Mouse (Mus musculus) 3134 (cell line): ENCODE data around the gene Slc13a4.

Source experiments
- DNase-seq: peaks from one replicate; pipeline ENCODE4 v3.0.0-alpha.2; 2011; ENCODE audit warnings: low spot score; ENCODE audit not compliant: insufficient read length; ENCODE audit errors: extremely low read depth

Slc13a4 gene

GRCm38 (mm10) chr6:35258922-35259321, 49.0 kb downstream of the Slc13a4 start:
- no peak for DNase-seq

GRCm38 (mm10) chr6:35257626-35258190, 50.2 kb downstream of the Slc13a4 start:
- no peak for DNase-seq

- DNase-seq = peak; percentile 54
Measured at GRCm38 (mm10) chr6:35256691-35257090, 51.2 kb downstream of the Slc13a4 start.

GRCm38 (mm10) chr6:35255017-35255416, 52.9 kb downstream of the Slc13a4 start:
- no peak for DNase-seq

- no peak for DNase-seq
Measured at GRCm38 (mm10) chr6:35254136-35254904, 53.6 kb downstream of the Slc13a4 start.

GRCm38 (mm10) chr6:35253474-35253873, 54.5 kb downstream of the Slc13a4 start:
- DNase-seq = no peak

- peak; percentile 91 for DNase-seq
Measured at GRCm38 (mm10) chr6:35252477-35253346, 55.2 kb downstream of the Slc13a4 start.

GRCm38 (mm10) chr6:35251807-35252476, 56.0 kb downstream of the Slc13a4 start:
- DNase-seq = no peak

GRCm38 (mm10) chr6:35245086-35245485, 62.8 kb downstream of the Slc13a4 start:
- DNase-seq = no peak

- DNase-seq = no peak
Measured at GRCm38 (mm10) chr6:35243989-35244388, 63.9 kb downstream of the Slc13a4 start.

- no peak for DNase-seq
Measured at GRCm38 (mm10) chr6:35243252-35243651, 64.7 kb downstream of the Slc13a4 start.

- no peak for DNase-seq
Measured at GRCm38 (mm10) chr6:35236108-35236785, 71.7 kb downstream of the Slc13a4 start.

GRCm38 (mm10) chr6:35229415-35229814, 78.5 kb downstream of the Slc13a4 start:
- DNase-seq = no peak

GRCm38 (mm10) chr6:35225696-35226095, 82.2 kb downstream of the Slc13a4 start:
- no peak for DNase-seq
